Mouse (Mus musculus) T-helper 2 cell (primary cell): ENCODE data around the gene 6430531B16Rik.

ENCODE experiments used
- in situ Hi-C: fragments of 300-600 bp; cut with MboI, MseI; formaldehyde crosslinking; loops from one replicate; pipeline ENCODE4 v1.15.1; 2025; ENCODE audit warnings: high pct_unique_total_duplicates

6430531B16Rik gene

DNA sequence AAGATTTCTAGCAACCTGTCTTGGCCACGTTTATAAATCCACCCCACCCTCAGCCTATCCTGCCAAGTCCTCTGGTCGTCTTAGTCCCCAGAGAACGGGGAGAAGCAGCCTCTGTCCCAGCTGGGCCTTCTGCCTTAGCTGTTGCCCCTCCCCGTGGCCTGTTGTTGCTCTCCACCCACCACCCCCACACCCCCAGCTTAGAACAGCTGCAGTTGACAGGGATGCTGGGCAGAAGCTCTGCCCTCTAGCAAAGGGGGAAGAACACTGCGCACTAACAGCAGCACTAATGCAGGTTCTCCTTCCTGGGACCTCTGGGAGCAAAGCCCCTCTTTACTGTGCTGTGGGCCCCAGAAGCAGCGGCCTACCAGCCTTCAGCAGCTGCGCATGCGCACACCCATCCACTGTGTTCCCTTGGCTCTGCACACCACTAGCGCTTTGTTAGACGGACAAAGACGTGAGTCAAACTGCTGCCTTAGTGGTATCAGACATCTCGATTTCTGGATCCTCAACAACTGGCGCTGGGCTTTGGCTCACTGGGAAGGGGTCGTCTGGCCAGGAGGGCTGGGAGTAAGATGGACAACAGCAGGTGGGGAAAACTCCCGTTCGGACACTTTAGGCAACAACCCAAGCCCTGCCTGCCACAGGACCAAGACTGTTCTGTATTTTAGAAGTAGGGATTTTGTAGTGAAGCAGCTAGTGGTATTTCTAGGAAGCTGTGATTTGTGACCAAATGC, 37.9 kb downstream of the 6430531B16Rik start:
- in situ Hi-C loops, result no loop called here

DNA sequence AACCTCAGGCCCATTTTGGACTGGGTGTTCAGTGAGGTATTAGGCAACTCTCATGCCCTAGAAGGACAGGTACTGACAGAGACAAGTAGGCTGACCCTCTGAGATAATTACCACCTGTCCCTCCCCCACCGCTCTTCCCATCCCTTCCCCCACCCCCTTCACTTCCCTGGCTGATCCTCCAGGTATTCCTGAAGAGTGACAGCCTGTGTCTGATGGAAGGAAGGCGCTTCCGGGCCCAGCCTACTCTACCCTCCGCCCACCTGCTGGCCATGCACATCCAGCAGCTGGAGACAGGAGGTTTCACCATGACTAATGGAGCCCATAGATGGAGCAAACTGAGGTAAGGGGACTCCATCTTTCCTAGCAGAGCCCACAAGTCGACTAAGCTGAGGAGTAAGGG, 40.7 kb downstream of the 6430531B16Rik start:
- in situ Hi-C loops, result no loop called here

DNA sequence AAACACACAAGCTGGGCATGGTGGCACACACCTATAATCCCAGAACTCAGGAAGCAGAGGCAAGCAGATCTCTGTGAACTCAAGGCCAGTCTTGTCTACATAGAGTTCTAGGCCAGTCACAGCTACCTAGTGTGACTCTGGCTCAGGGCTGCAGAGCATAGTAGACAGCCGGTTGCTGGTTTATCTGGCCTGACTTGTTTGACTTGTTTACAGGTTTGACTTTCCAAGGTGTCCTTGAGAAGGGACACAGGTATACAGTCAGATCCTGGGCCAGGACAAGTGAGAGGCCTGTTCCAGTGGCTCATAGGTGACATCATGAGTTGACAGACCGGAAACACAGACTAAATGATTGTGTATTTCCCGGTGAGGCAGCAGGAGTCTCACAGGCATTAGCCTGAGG, 41.4 kb downstream of the 6430531B16Rik start:
- in situ Hi-C loops, result no loop called here

DNA sequence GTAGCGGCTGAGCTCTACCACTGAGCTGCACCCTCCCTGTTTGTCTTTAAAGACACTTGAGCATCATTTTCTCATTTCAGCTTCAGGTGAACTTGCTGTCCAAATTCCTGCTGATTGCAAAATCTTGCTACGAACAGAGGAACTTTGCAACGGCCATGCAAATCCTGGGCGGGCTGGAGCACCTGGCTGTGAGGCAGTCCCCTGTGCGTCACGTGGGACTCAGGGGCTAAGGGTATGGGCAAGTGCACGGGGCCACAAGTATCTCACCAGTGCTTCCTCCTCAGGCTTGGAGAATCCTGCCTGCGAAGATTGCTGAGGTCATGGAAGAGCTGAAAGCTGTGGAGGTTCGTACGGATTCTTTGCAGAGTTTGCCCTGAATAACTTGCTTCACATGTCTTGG, 41.9 kb downstream of the 6430531B16Rik start:
- in situ Hi-C loops, result no loop called here

DNA sequence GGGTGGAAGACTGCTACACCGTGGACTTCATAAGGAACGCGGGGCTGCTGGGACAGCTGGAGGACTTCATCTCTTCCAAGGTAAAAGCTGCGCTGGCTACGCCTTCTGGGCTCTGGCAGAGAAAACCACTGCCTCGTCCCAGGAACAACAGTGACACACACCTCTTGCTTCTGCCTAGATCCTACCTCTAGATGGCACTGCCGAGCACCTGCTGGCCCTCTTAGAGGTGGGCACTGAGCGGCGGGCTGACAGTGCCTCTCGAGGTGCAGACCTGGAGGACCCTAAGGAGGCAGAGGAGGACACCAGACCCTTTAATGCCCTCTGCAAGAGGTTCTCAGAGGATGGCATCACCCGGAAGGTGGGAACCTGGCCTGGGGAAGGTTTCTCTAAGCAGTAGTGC, 47.8 kb downstream of the 6430531B16Rik start:
- in situ Hi-C loops, result no loop called here
